Mouse (Mus musculus): Measurements from ENCODE around the gene Prrx2.

Gene Prrx2

GRCm38 (mm10) chr2:30834373-30835022 lies at the start of gene Prrx2:
Gene Prrx2, plus strand, starts transcription at chr2:30834972.
- DNase-seq (ENCODE audit: low spot score in 2 of 2) = no peak

- no peak for DNase-seq (ENCODE audit: low spot score in 2 of 2)
Observed at GRCm38 (mm10) chr2:30787466-30787865, 47.3 kb upstream of the Prrx2 start.

- DNase-seq (ENCODE audit: low spot score in 2 of 2) = no peak
Observed at GRCm38 (mm10) chr2:30792061-30792460, 42.7 kb upstream of the Prrx2 start.

GRCm38 (mm10) chr2:30794179-30795108 lies 40.3 kb upstream of the Prrx2 start:
- DNase-seq (ENCODE audit: low spot score in 2 of 2) = peak; percentile 98

GRCm38 (mm10) chr2:30795271-30795888 lies 39.4 kb upstream of the Prrx2 start:
- DNase-seq (ENCODE audit: low spot score in 2 of 2) = no peak

GRCm38 (mm10) chr2:30795889-30796275 lies 38.9 kb upstream of the Prrx2 start:
- DNase-seq (ENCODE audit: low spot score in 2 of 2) = no peak

GRCm38 (mm10) chr2:30796382-30796781 lies 38.4 kb upstream of the Prrx2 start:
- peak; percentile 86 to 92 for DNase-seq (ENCODE audit: low spot score in 2 of 2)

GRCm38 (mm10) chr2:30799456-30799855 lies 35.3 kb upstream of the Prrx2 start:
- DNase-seq (ENCODE audit: low spot score in 2 of 2) = no peak

GRCm38 (mm10) chr2:30800671-30801066 lies 34.1 kb upstream of the Prrx2 start:
- no peak for DNase-seq (ENCODE audit: low spot score in 2 of 2)

GRCm38 (mm10) chr2:30801067-30801852 lies 33.5 kb upstream of the Prrx2 start:
- peak; percentile 44 to 45 for DNase-seq (ENCODE audit: low spot score in 2 of 2)

GRCm38 (mm10) chr2:30803604-30804003 lies 31.2 kb upstream of the Prrx2 start, which contains the start of gene 1700001O22Rik:
Gene 1700001O22Rik, minus strand, starts transcription at chr2:30803661.
- no peak for DNase-seq (ENCODE audit: low spot score in 2 of 2)

- no peak for DNase-seq (ENCODE audit: low spot score in 2 of 2)
Observed at GRCm38 (mm10) chr2:30805983-30806382, 28.8 kb upstream of the Prrx2 start.

- no peak for DNase-seq (ENCODE audit: low spot score in 2 of 2)
Observed at GRCm38 (mm10) chr2:30807147-30807647, 27.6 kb upstream of the Prrx2 start.

- peak; percentile 98 for DNase-seq (ENCODE audit: low spot score in 2 of 2)
Observed at GRCm38 (mm10) chr2:30807648-30808295, 27.0 kb upstream of the Prrx2 start, which contains the start of gene Ntmt1. Gene Ntmt1, plus strand, starts transcription at chr2:30807826.

- no peak for DNase-seq (ENCODE audit: low spot score in 2 of 2)
Observed at GRCm38 (mm10) chr2:30808296-30808655, 26.5 kb upstream of the Prrx2 start.

GRCm38 (mm10) chr2:30809503-30809902 lies 25.3 kb upstream of the Prrx2 start:
- DNase-seq (ENCODE audit: low spot score in 2 of 2) = no peak

GRCm38 (mm10) chr2:30810573-30810972 lies 24.2 kb upstream of the Prrx2 start:
- DNase-seq (ENCODE audit: low spot score in 2 of 2) = no peak

- DNase-seq (ENCODE audit: low spot score in 2 of 2) = no peak
Observed at GRCm38 (mm10) chr2:30816383-30816782, 18.4 kb upstream of the Prrx2 start.

GRCm38 (mm10) chr2:30819873-30820272 lies 14.9 kb upstream of the Prrx2 start:
- DNase-seq (ENCODE audit: low spot score in 2 of 2) = no peak

GRCm38 (mm10) chr2:30821073-30821472 lies 13.7 kb upstream of the Prrx2 start:
- DNase-seq (ENCODE audit: low spot score in 2 of 2) = no peak

- DNase-seq (ENCODE audit: low spot score in 2 of 2) = no peak
Observed at GRCm38 (mm10) chr2:30822460-30822859, 12.3 kb upstream of the Prrx2 start.

Measured in frontal cortex, postnatal 36 days (tissue).